Mouse (Mus musculus) intestine, postnatal 0 days (tissue): ENCODE results near the gene Ulk4. TPM values are rescaled to one million over a fixed set of nuclear protein-coding genes. Genes with fewer than 3 reads are reported as not detected.

ENCODE experiments used
- ATAC-seq: fragments of 200-750 bp; cut with Nextera tagmentation; 2 replicates; pipeline ENCODE4 v1.8.0; 2017; ENCODE audit warnings: mild to moderate bottlenecking, moderate TSS enrichment, moderate library complexity
- H3K27ac ChIP-seq: fragments of 300-500 bp; sonication (generic); 2 replicates; pipeline ENCODE4 v1.5.1; 2014; ENCODE audit warnings: mild to moderate bottlenecking, low read depth, low read length, moderate library complexity
- H3K27me3 ChIP-seq: fragments of 300-500 bp; sonication (generic); replicated peaks from 2 replicates; pipeline ENCODE4 v1.6.1; 2014; ENCODE audit warnings: low read length, mixed read lengths; ENCODE audit not compliant: control insufficient read depth, insufficient read depth
- H3K36me3 ChIP-seq: fragments of 300-500 bp; sonication (generic); 2 replicates; pipeline ENCODE4 v1.6.1; 2014; ENCODE audit warnings: mild to moderate bottlenecking, moderate library complexity; ENCODE audit not compliant: control insufficient read depth, insufficient read depth
- H3K4me1 ChIP-seq: fragments of 300-500 bp; sonication (generic); replicated peaks from 2 replicates; pipeline ENCODE4 v1.6.1; 2014; ENCODE audit warnings: antibody characterized with exemption, low read length, mixed read lengths; ENCODE audit not compliant: control insufficient read depth, insufficient read depth
- H3K4me2 ChIP-seq: fragments of 300-500 bp; sonication (generic); replicated peaks from 2 replicates; pipeline ENCODE4 v1.6.1; 2014; ENCODE audit warnings: low read depth, mild to moderate bottlenecking, moderate library complexity
- H3K4me3 ChIP-seq: fragments of 300-500 bp; sonication (generic); 2 replicates; pipeline ENCODE4 v1.5.1; 2014; ENCODE audit warnings: low read depth, low read length
- H3K9ac ChIP-seq: fragments of 300-500 bp; sonication (generic); 2 replicates; pipeline ENCODE4 v1.6.1; 2014; ENCODE audit warnings: mild to moderate bottlenecking, low read depth, low read length
- H3K9me3 ChIP-seq: fragments of 300-500 bp; sonication (generic); 2 replicates; pipeline ENCODE4 v1.6.1; 2016; ENCODE audit warnings: mixed run types; ENCODE audit not compliant: control insufficient read depth
- CTCF ChIP-seq: sonication (generic); IDR thresholded peaks from 2 replicates; pipeline ENCODE4 v1.5.1; 2016; ENCODE audit warnings: low read depth, mild to moderate bottlenecking, control low read depth, antibody characterized with exemption, moderate library complexity
- WGBS: fragments of 180-500 bp; shearing (Covaris S2); extraction: QIAGEN DNeasy Blood & Tissue Kit; methylation state at CpG from one replicate; pipeline ENCODE4 v1.1.7; 2014; 5-methylcytosine and 5-hydroxymethylcytosine counted together
- polyA plus RNA-seq: library from polyadenylated mRNA; unstranded; fragments of >200 nt; fragmentation: Nextera tagmentation; extraction: Ambion mirVana; gene quantifications from 2 replicates; pipeline ENCODE4 v1.2.1, GENCODE M21; 2015

Ulk4 gene
- polyA plus RNA-seq, 1 experiment from 2014 or later = 111 TPM

DNA sequence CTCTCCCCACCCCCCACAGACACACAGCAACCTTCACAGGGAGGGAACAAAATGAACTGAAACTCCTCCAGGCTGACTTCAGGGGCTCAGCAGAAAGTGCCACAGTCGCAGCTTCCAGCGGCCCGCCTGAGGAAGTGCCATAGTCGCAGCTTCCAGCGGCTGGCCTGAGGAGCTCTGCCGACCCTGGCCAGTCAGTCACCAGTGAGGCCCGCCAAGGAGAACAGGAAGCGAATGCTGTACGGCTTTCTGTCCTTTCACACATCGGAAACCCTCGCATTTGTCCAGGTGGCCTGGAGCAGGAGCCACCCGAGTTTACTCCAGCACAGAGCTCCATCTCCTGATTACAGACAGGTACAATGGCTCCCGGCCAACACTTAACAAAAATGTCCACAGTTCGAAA, 27.2 kb downstream of the Ulk4 start:
- Histone ChIP-seq H3K27me3 (no peaks in the 10 kb centered on the region), H3K4me2 (no peak overlapping the region), H3K27ac (no peak overlapping the region), H3K4me3 (no peak overlapping the region), H3K4me1 (no peaks in the 10 kb centered on the region), H3K9ac (no peak overlapping the region), H3K36me3 (no peaks in the 10 kb centered on the region), H3K9me3 (no peaks in the 10 kb centered on the region)
- TF ChIP-seq CTCF = no peak
- 58% methylated on average over 14 of the region's 14 CpGs for WGBS
- no peak for ATAC-seq

DNA sequence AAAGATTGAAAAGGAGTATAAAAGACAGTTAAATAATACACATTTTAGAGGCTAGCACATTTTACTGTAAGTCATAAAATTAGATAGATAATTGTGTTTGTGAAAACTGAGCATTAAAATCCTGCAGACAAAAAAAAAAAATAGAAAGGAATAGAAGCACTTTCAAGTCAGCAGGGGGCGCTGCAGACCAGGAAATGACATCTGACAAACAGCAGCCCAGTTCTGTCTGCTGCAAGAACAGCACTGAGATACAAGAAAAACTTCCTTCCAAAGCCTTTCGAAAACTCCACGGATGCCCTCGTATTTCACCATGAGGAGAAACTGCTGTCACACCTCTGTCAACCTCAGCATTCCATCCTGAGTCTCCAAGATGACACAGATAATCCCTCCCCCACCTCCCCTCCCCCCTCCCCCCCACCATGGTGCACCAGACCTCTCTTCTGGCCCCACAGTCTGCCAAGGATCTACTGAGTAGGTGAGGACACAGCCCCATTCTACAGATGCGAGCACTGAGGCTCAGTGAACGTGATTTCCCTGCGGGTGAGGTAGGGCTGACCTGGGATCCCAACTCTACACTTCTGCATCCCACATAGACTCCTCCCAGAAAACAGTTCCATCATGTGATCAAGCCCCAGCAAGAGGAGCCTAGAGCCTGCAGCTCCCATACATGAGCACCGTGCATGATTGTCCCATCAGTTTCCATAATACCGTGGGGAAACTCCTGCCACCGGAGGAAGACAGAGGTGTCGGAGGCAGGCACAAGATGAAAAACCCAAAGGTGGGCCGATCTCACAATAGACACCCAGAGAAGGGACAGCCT, 28.8 kb downstream of the Ulk4 start:
- Histone ChIP-seq H3K27ac (no peak overlapping the region), H3K4me3 (no peak overlapping the region), H3K9me3 (no peaks in the 10 kb centered on the region), H3K27me3 (no peaks in the 10 kb centered on the region), H3K4me2 (no peak overlapping the region), H3K36me3 (no peaks in the 10 kb centered on the region), H3K4me1 (no peaks in the 10 kb centered on the region), H3K9ac (no peak overlapping the region)
- 61% methylated on average over 12 of the region's 12 CpGs for WGBS
- 0 out of 2 replicates have a peak, but pooled peaks have one; percentile 19 for ATAC-seq
- TF ChIP-seq CTCF = peak; percentile 84

DNA sequence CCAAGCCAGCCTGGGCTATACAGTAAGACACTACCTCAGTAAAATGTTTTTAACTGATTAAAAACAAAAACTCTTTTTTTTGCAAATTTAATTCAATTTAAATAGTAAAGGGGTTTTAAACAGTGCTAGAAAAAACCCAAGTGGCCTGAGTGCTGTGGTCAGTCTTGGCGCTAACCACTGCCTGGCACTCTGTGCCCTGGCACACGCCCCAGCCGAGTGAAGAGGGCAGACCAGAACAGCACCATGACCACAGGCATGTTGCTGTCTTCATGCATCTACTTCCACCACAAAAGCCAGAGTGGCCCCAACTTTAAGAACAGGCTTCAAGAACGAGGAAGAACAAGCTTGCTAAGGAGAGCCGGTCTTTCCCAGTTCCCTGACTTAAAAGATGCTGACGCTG, 29.9 kb downstream of the Ulk4 start:
- Histone ChIP-seq H3K4me1 (no peaks in the 10 kb centered on the region), H3K27me3 (no peaks in the 10 kb centered on the region), H3K4me2 (no peak overlapping the region), H3K36me3 (no peaks in the 10 kb centered on the region), H3K27ac (no peak overlapping the region), H3K9ac (no peak overlapping the region), H3K4me3 (no peak overlapping the region), H3K9me3 (no peaks in the 10 kb centered on the region)
- no peak for TF ChIP-seq CTCF
- 83% methylated on average over 6 of the region's 6 CpGs for WGBS
- no peak for ATAC-seq

DNA sequence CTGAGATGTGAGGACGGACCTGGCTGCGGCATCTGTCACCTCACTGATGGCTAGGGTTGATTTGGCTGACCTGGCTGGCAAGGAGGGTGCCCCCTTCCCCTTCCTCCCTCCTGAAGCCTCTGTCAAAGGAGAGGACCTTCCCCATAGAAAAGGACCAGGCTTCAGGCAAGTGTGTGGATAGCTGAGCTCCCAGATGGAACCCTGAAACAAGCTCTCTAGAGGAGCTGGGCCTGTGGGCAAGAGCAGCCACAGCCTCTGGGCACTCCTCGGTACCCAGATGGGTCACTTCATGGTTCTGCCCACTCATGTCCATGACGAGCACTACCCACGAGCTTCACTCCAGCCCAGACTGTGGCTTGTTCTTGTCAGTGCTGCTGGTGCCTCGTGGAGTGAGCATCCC, 34.7 kb downstream of the Ulk4 start:
- H3K27me3 ChIP-seq = peaks cover 4% of the 10 kb centered on the region; the same call in 1 of the 2 replicates
- no peak for ATAC-seq
- H3K4me2 ChIP-seq = no peak overlapping the region
- H3K36me3 ChIP-seq = no peaks in the 10 kb centered on the region
- no peak overlapping the region for H3K27ac ChIP-seq
- H3K4me1 ChIP-seq = no peaks in the 10 kb centered on the region
- WGBS = 87% methylated on average over 6 of the region's 6 CpGs
- no peak overlapping the region for H3K9ac ChIP-seq
- no peaks in the 10 kb centered on the region for H3K9me3 ChIP-seq
- no peak for TF ChIP-seq CTCF
- H3K4me3 ChIP-seq = no peak overlapping the region

DNA sequence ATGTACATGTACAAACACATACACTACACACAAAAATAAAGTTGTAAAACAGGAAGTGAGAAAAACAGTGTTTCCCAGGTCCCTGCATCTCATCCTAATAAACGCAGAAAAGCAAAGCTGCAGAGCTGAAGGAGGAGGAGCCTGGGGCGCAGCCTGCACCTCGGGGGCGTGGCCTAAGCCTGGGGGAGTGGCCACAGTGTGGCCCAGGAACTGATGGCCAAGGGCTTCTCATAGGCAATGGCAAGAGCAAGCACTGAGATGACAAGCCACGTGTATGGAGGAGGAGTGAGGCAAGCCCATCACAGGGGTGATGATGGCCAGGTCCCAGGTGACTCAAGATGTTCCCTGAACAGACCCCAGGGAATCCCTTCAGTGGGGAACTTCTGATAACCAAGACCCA, 35.2 kb downstream of the Ulk4 start:
- Histone ChIP-seq H3K4me3 (no peak overlapping the region), H3K27ac (no peak overlapping the region), H3K9ac (no peak overlapping the region), H3K4me2 (no peak overlapping the region), H3K27me3 (peaks cover 4% of the 10 kb centered on the region; the same call in 1 of the 2 replicates), H3K9me3 (no peaks in the 10 kb centered on the region), H3K4me1 (no peaks in the 10 kb centered on the region), H3K36me3 (no peaks in the 10 kb centered on the region)
- no peak for TF ChIP-seq CTCF
- 29% methylated on average over 5 of the region's 5 CpGs for WGBS
- ATAC-seq = peak; percentile 31; the same call in 1 of the 2 replicates

DNA sequence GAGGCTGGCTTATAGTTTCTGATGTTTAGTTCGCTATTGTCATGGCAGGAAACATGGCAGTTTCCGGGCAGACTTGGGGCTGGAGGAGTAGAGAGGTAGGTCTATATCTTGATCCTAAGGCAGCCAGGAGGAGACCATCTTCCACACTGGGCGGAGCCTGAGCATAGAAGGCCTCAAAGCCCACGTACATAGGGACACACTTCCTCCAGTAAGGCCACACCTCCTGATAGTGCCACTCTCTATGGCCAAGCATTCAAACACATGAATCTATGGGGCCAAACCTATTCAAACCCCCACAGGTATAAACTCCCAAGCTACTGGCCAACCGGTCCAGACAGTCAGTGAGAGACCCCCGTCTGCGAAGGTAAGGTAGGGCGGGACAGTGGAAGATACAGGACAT, 35.6 kb downstream of the Ulk4 start:
- WGBS = 82% methylated on average over 8 of the region's 8 CpGs
- no peak overlapping the region for H3K4me2 ChIP-seq
- H3K4me1 ChIP-seq = no peaks in the 10 kb centered on the region
- no peaks in the 10 kb centered on the region for H3K36me3 ChIP-seq
- TF ChIP-seq CTCF = no peak
- no peak overlapping the region for H3K4me3 ChIP-seq
- H3K9ac ChIP-seq = no peak overlapping the region
- ATAC-seq = no peak
- peaks cover 4% of the 10 kb centered on the region; the same call in 1 of the 2 replicates for H3K27me3 ChIP-seq
- H3K9me3 ChIP-seq = no peaks in the 10 kb centered on the region
- no peak overlapping the region for H3K27ac ChIP-seq
